Mouse (Mus musculus) heart, adult 2 months (tissue): ENCODE measurements around the gene Ccdc34. TPM values are rescaled to one million over a fixed set of nuclear protein-coding genes. Genes with fewer than 3 reads are reported as not detected.

ENCODE experiments used
- DNase-seq, 2 experiments: peaks; one replicate each; pipeline ENCODE4 v3.0.0; 2021
- H3K27ac ChIP-seq: fragments of 200-600 bp; 2 replicates; pipeline ENCODE4 v1.8.1; 2022
- H3K27me3 ChIP-seq: fragments of 200-500 bp; 2 replicates; pipeline ENCODE4 v1.6.1; 2012; ENCODE audit warnings: mild to moderate bottlenecking, low read length, inconsistent platforms, mixed read lengths; ENCODE audit not compliant: control insufficient read depth, insufficient read depth
- H3K36me3 ChIP-seq: fragments of 200-500 bp; 2 replicates; pipeline ENCODE4 v1.6.1; 2012; ENCODE audit warnings: low read length, inconsistent platforms; ENCODE audit not compliant: control insufficient read depth, insufficient read depth
- H3K4me1 ChIP-seq: fragments of 200-500 bp; 2 replicates; pipeline ENCODE4 v1.6.1; 2011; ENCODE audit warnings: low read length; ENCODE audit not compliant: control insufficient read depth, insufficient read depth
- H3K4me3 ChIP-seq: fragments of 200-600 bp; 2 replicates; pipeline ENCODE4 v1.8.1; 2022
- H3K79me2 ChIP-seq: fragments of 200-500 bp; replicated peaks from 2 replicates; pipeline ENCODE4 v1.6.1; 2012; ENCODE audit warnings: mild to moderate bottlenecking, inconsistent platforms, low read length, moderate library complexity, mixed read lengths; ENCODE audit not compliant: control insufficient read depth, insufficient read depth
- H3K9ac ChIP-seq: fragments of 200-500 bp; 2 replicates; pipeline ENCODE4 v1.6.1; 2012; ENCODE audit warnings: low read depth, mild to moderate bottlenecking, control low read depth, inconsistent platforms, low read length, mixed read lengths
- CTCF ChIP-seq: fragments of 200-600 bp; IDR thresholded peaks from 2 replicates; pipeline ENCODE4 v1.8.1; 2022; ENCODE audit warnings: antibody characterized with exemption, mild to moderate bottlenecking, moderate library complexity
- EP300 ChIP-seq: fragments of 200-500 bp; IDR thresholded peaks from 2 replicates; pipeline ENCODE4 v1.6.1; 2011; ENCODE audit warnings: low read depth, low read length, control low read depth; ENCODE audit not compliant: insufficient read depth
- POLR2A ChIP-seq: fragments of 200-500 bp; IDR thresholded peaks from 2 replicates; pipeline ENCODE4 v1.6.1; 2011; ENCODE audit warnings: mild to moderate bottlenecking, low read depth, low read length, control low read depth; ENCODE audit not compliant: insufficient read depth
- WGBS: fragments of 180-500 bp; shearing (Covaris S2); methylation state at CpG from one replicate; pipeline ENCODE4 v1.1.7; 2018; 5-methylcytosine and 5-hydroxymethylcytosine counted together
- intact Hi-C: fragments of 180-260 bp; cut with DNase I; formaldehyde crosslinking; loops from one replicate; pipeline ENCODE4 v1.15.1; 2025
- polyA plus RNA-seq: library from polyadenylated mRNA; depleted of rRNA; stranded (reverse); fragments of >200 nt; gene quantifications from 2 replicates; pipeline ENCODE4 v1.2.3, GENCODE M21; 2012; rRNA removed
- total RNA-seq, 2 experiments: library from RNA; stranded (reverse); gene quantifications; 2 replicates each; pipeline ENCODE4 v1.2.3; 2021

Gene Ccdc34
- total and polyA plus RNA-seq, 3 experiments: 1.8 to 4.6 (median 4.1) TPM

GRCm38 (mm10) chr2:110210508-110211496, 193.2 kb downstream of the Ccdc34 start:
- Histone ChIP-seq H3K4me1 (peaks cover 3% of the 10 kb centered on the region), H3K36me3 (no peaks in the 10 kb centered on the region), H3K79me2 (no peaks in the 10 kb centered on the region), H3K27me3 (no peaks in the 10 kb centered on the region), H3K27ac (peak overlapping the region; percentile 65), H3K4me3 (no peak overlapping the region), H3K9ac (no peak overlapping the region)
- WGBS: 57% methylated on average over 8 of the region's 8 CpGs
- TF ChIP-seq CTCF (0 out of 2 replicates have a peak, but pooled peaks have one; percentile 6), EP300 (no peak), POLR2A (no peak)
- intact Hi-C loops: no loop called here
- peak; percentile 37 to 57 for DNase-seq

DNA sequence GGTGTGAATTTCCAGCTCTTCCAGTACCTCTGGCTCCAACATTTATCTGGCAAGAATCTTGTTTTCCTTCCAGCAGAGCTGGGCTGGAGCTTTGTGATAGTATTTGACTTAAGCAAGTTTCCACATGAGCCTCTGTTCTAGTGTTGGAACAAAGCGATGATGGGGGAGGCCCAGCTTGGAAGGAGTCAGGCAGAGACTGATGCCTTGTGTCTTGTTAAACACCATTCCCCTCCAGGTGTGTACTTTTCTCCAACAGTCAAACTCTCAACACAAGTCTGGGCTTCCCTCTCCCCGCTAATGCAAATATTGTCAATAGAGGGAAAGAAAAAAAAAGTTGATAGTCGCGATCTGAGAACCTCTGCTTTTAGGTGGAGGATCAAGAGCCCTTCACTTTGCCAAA, 196.7 kb downstream of the Ccdc34 start:
- intact Hi-C loops: no loop called here
- TF ChIP-seq CTCF: no peak
- TF ChIP-seq POLR2A: no peak
- TF ChIP-seq EP300: no peak
- no peak for DNase-seq
- no peak overlapping the region for H3K4me3 ChIP-seq
- H3K27me3 ChIP-seq: no peaks in the 10 kb centered on the region
- WGBS: 78% methylated on average over 4 of the region's 4 CpGs
- H3K9ac ChIP-seq: no peak overlapping the region
- no peaks in the 10 kb centered on the region for H3K79me2 ChIP-seq
- no peak overlapping the region for H3K27ac ChIP-seq
- H3K4me1 ChIP-seq: peaks cover 3% of the 10 kb centered on the region
- H3K36me3 ChIP-seq: no peaks in the 10 kb centered on the region

- Histone ChIP-seq H3K36me3 (no peaks in the 10 kb centered on the region), H3K9ac (no peak overlapping the region), H3K4me3 (no peak overlapping the region), H3K4me1 (peaks cover 3% of the 10 kb centered on the region), H3K27me3 (no peaks in the 10 kb centered on the region), H3K79me2 (no peaks in the 10 kb centered on the region), H3K27ac (no peak overlapping the region)
- intact Hi-C loops: no loop called here
- no peak for DNase-seq
- 73% methylated on average over 9 of the region's 9 CpGs for WGBS
- TF ChIP-seq CTCF (no peak), EP300 (no peak), POLR2A (no peak)
Measured at GRCm38 (mm10) chr2:110214991-110215684, 197.5 kb downstream of the Ccdc34 start.

- Histone ChIP-seq H3K36me3 (no peaks in the 10 kb centered on the region), H3K27ac (no peak overlapping the region), H3K4me1 (peaks cover 2% of the 10 kb centered on the region), H3K27me3 (no peaks in the 10 kb centered on the region), H3K4me3 (no peak overlapping the region), H3K9ac (no peak overlapping the region), H3K79me2 (no peaks in the 10 kb centered on the region)
- TF ChIP-seq CTCF (no peak), POLR2A (no peak), EP300 (no peak)
- WGBS: 79% methylated on average over 3 of the region's 3 CpGs
- intact Hi-C loops: no loop called here
- no peak for DNase-seq
Measured at GRCm38 (mm10) chr2:110215685-110216058, 198.1 kb downstream of the Ccdc34 start.

DNA sequence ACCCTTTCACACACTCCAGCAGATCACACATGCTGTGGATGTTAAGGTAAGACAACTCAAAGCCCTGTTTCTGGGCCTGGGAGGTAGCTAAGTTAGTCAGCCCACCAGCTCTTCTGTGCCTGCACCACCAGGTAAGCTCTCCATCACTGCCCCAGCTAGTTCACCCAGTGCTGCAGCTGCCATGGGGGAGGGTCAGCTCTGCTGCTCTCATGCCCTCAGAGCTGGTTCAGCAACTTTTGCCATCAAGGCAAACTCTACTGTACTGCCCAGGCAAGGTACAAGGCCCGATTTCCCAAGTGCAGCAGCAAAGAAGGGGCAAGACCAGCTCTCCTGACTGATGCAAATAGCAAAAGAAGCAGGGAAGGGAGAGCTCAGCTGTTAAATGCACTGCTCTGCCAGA, 202.9 kb downstream of the Ccdc34 start:
- TF ChIP-seq POLR2A (no peak), EP300 (no peak), CTCF (no peak)
- DNase-seq: no peak
- H3K4me1 ChIP-seq: no peaks in the 10 kb centered on the region
- no peak overlapping the region for H3K9ac ChIP-seq
- no peak overlapping the region for H3K27ac ChIP-seq
- H3K36me3 ChIP-seq: no peaks in the 10 kb centered on the region
- H3K79me2 ChIP-seq: no peaks in the 10 kb centered on the region
- no peak overlapping the region for H3K4me3 ChIP-seq
- H3K27me3 ChIP-seq: no peaks in the 10 kb centered on the region
- intact Hi-C loops: no loop called here
- WGBS: 87% methylated on average over 1 of the region's 1 CpGs

- DNase-seq: no peak
- Histone ChIP-seq H3K9ac (no peak overlapping the region), H3K27me3 (no peaks in the 10 kb centered on the region), H3K4me1 (no peaks in the 10 kb centered on the region), H3K79me2 (no peaks in the 10 kb centered on the region), H3K4me3 (no peak overlapping the region), H3K27ac (no peak overlapping the region), H3K36me3 (no peaks in the 10 kb centered on the region)
- 29% methylated on average over 2 of the region's 2 CpGs for WGBS
- no peak for TF ChIP-seq POLR2A
- TF ChIP-seq EP300: no peak
- no peak for TF ChIP-seq CTCF
- intact Hi-C loops: no loop called here
Measured at GRCm38 (mm10) chr2:110222793-110223192, 205.2 kb downstream of the Ccdc34 start.

Other genes with a start within 250 kb of the Ccdc34 start
- gene Lin7c, start 127.0 kb upstream of the Ccdc34 start, total RNA-seq: 10 to 100 TPM; 43.3 to 43.6 TPM
- gene Lin7c, start 127.0 kb upstream of the Ccdc34 start, polyA plus RNA-seq: 6.9 and 15.6 TPM in 2 replicates
- 10 to 100 TPM; 22.1 to 23.7 TPM for gene Lgr4, start 100.2 kb upstream of the Ccdc34 start, total RNA-seq
- 13.5 and 22.7 TPM in 2 replicates for gene Lgr4, start 100.2 kb upstream of the Ccdc34 start, polyA plus RNA-seq